Mouse (Mus musculus) cortical plate, adult 2 months (tissue): ENCODE measurements around the gene Ly6g5c. TPM values are rescaled to one million over a fixed set of nuclear protein-coding genes. Genes with fewer than 3 reads are reported as not detected.
A peak's percentile ranks its signal among the peaks of the same experiment; 100 is the strongest.

Experiments
- H3K27ac ChIP-seq: fragments of 200-500 bp; 2 replicates; pipeline ENCODE4 v1.5.1; 2012; ENCODE audit warnings: low read length, control low read depth, inconsistent platforms; ENCODE audit not compliant: insufficient read depth
- H3K4me1 ChIP-seq: fragments of 200-500 bp; 2 replicates; pipeline ENCODE4 v1.6.1; 2011; ENCODE audit warnings: low read length; ENCODE audit not compliant: control insufficient read depth, insufficient read depth
- H3K4me3 ChIP-seq: fragments of 200-500 bp; 2 replicates; pipeline ENCODE4 v1.5.1; 2011; ENCODE audit warnings: mild to moderate bottlenecking, low read length, control low read depth; ENCODE audit not compliant: insufficient read depth
- CTCF ChIP-seq: fragments of 200-500 bp; IDR thresholded peaks from 2 replicates; pipeline ENCODE4 v1.5.1; 2011; ENCODE audit warnings: mild to moderate bottlenecking, control low read depth, low read length; ENCODE audit not compliant: insufficient read depth; ENCODE audit errors: extremely low read depth
- POLR2A ChIP-seq: fragments of 200-500 bp; IDR thresholded peaks from 2 replicates; pipeline ENCODE4 v1.6.1; 2011; ENCODE audit warnings: mild to moderate bottlenecking, low read length, control low read depth; ENCODE audit not compliant: insufficient read depth; ENCODE audit errors: extremely low read depth
- polyA plus RNA-seq: library from polyadenylated mRNA; depleted of rRNA; stranded (reverse); fragments of >200 nt; gene quantifications from 2 replicates; pipeline ENCODE4 v1.2.3, GENCODE M21; 2012

Gene Ly6g5c
- polyA plus RNA-seq, 1 experiment: not detected

GRCm38 (mm10) chr17:35077786-35078233 is 30.3 kb upstream of the Ly6g5c start, which contains the start of gene Ly6g6d:
Ly6g6d (minus strand) TSS chr17:35078065.
- Histone ChIP-seq H3K4me3 (peak within 1 kb of the TSS; percentile 21), H3K4me1 (no peaks in the 10 kb centered on the region), H3K27ac (no peak within 1 kb of the TSS)
- peak; percentile 26 for TF ChIP-seq CTCF
- no peak for TF ChIP-seq POLR2A

DNA sequence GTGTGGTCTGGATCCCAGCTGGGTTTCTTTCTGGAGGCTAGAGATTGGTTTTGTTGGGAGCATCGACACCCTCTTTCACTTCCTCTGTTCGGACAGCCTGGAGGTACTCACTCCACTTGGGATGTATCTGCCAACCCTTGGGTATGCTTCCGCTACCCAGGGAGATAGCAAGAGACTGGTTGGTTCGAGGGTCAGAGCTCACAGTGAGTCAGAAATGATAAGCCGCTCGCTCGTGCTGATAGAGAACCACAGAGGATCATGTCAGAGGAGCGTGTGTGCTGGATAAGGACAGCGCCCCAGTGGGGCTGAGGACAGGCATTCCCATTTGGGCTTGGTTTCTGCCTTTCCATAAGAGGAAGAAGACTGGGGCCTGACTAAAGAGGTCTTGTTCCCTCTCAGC is 28.3 kb upstream of the Ly6g5c start:
- no peak for TF ChIP-seq POLR2A
- H3K4me3 ChIP-seq: no peak overlapping the region
- H3K4me1 ChIP-seq: no peaks in the 10 kb centered on the region
- no peak overlapping the region for H3K27ac ChIP-seq

DNA sequence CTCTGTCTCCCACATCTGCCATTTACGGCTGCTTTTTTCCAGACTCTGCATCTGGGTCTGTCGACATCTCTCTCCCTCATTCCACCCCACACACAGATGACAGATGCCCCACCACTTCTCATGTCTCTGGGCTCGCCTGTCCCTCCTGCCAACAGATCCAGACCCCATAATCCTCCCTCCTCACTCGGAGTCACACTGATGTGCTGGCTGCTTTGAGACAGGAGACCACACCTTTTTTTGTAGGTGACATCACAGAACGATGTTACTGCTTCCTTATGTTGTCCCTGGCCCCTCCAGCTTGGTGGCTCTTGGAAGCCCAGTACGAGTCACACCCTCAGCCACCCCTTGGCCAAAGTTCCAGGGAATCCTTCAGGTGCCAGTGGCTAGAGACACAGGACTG is 27.8 kb upstream of the Ly6g5c start:
- Histone ChIP-seq H3K27ac (no peak overlapping the region), H3K4me1 (no peaks in the 10 kb centered on the region), H3K4me3 (no peak overlapping the region)
- TF ChIP-seq CTCF: no peak
- no peak for TF ChIP-seq POLR2A

DNA sequence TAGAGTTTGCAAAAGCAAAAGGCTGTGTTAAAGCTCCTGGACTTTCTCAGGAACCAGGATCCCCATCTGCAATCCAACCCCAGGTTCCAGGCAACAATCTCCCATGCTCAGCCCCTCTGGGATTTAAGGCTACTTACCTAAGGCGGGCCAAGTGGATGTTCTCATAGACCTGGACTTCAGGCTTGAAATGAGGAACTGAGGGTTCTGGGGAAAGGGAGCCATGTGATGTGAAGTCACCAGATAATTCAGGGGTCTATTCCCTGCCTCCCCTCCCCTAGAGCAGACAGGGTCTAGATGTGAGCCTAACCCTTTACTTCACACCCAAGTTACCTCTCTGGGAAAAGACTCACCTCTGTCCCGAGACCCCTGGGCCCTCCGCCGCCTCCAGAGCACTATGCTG is 27.4 kb upstream of the Ly6g5c start:
- H3K4me3 ChIP-seq: no peak overlapping the region
- TF ChIP-seq CTCF (no peak), POLR2A (no peak)
- peak overlapping the region; percentile 80; the same call in 1 of the 2 replicates for H3K27ac ChIP-seq
- no peaks in the 10 kb centered on the region for H3K4me1 ChIP-seq

- Histone ChIP-seq H3K4me3 (no peak overlapping the region), H3K27ac (no peak overlapping the region), H3K4me1 (no peaks in the 10 kb centered on the region)
- TF ChIP-seq POLR2A: no peak
- TF ChIP-seq CTCF: no peak
These were observed 25.1 kb upstream of the Ly6g5c start for GRCm38 (mm10) chr17:35082841-35083576.

DNA sequence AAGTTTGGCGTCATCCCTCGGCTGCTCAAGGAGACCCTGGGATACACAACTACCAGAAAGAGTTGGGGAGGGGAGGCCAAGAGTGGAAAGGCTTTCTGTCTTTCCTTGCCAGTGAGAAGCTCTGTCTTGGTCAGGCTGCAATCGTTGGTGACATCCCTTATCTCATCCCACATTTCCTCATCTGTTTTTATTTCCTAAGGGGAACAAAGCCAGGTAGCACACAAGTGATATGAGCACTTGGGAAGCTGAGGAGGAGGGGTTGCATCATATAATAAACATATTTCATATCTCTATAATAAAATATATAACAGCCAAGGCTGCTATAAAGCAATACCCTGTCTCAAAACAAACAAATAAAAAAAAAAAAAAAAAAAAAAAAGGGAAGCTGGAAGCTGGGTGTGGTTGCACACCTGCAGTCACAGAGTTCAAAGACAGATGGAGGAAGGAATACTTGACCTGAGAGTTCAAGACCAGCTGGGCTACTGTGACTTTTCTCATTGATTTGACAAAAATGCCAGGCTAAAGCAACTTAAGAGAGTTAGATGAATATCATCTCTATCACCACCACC is 24.1 kb upstream of the Ly6g5c start:
- no peak overlapping the region for H3K27ac ChIP-seq
- no peak for TF ChIP-seq CTCF
- TF ChIP-seq POLR2A: no peak
- H3K4me1 ChIP-seq: no peaks in the 10 kb centered on the region
- H3K4me3 ChIP-seq: no peak overlapping the region

DNA sequence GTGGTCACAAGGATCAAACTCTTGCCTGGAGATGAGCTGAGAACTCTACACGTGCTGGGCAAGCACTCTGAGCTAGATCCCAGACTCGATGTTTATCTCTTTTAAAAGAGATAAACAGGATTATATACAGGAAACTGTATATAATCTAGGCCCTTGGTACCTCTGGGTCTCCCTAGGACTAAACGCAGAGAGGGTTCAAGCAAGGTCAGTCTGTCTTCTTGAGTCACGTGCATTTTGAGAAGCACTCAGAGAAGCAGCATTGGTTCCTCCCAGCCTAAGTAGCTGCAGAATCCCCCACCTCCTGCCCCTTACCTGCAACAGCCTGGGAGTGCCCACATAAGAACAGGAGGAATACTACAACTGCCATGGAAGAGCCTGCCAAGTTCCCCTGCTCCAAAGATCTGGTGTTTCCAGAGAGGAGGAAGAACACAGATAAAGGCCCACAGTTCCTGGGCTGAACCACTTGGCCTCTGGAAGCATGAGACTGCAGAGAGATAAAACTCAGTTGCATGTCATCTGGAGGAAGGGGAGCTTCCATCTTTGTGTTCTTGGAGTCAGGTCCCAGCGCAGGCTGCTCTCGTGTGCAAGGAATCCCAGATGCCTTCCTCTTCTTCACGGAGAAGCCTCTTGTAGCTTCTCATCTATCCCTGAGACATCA is 22.7 kb upstream of the Ly6g5c start, which contains the start of gene Ly6g6f:
Gene Ly6g6f, minus strand, starts transcription at position 403 of the 658 bp plus-strand sequence.
- H3K27ac ChIP-seq: no peak within 1 kb of the TSS
- no peaks in the 10 kb centered on the region for H3K4me1 ChIP-seq
- no peak within 1 kb of the TSS for H3K4me3 ChIP-seq
- no peak for TF ChIP-seq CTCF
- TF ChIP-seq POLR2A: no peak

GRCm38 (mm10) chr17:35088151-35088550 is 19.9 kb upstream of the Ly6g5c start:
- TF ChIP-seq CTCF: no peak
- TF ChIP-seq POLR2A: no peak
- Histone ChIP-seq H3K4me1 (no peaks in the 10 kb centered on the region; the same call in 1 of the 2 replicates), H3K4me3 (no peak overlapping the region), H3K27ac (no peak overlapping the region)

- TF ChIP-seq POLR2A (peak; percentile 78; the same call in 1 of the 2 replicates), CTCF (no peak)
- no peaks in the 10 kb centered on the region; the same call in 1 of the 2 replicates for H3K4me1 ChIP-seq
- peak within 1 kb of the TSS; percentile 62 for H3K4me3 ChIP-seq
- peak within 1 kb of the TSS; percentile 99 for H3K27ac ChIP-seq
These were observed 19.0 kb upstream of the Ly6g5c start, which contains the start of gene Abhd16a for GRCm38 (mm10) chr17:35088825-35089644. Abhd16a (plus strand) TSS chr17:35089263.
